Mouse (Mus musculus) embryonic facial prominence, embryonic 11.5 days (tissue): Measurements from ENCODE around the gene Kif5a. TPM values are rescaled to one million over a fixed set of nuclear protein-coding genes. Genes with fewer than 3 reads are reported as not detected.
A peak's percentile ranks its signal among the peaks of the same experiment; 100 is the strongest.

Experiments
- ATAC-seq: fragments of 200-750 bp; cut with Nextera tagmentation; replicated peaks from 2 replicates; pipeline ENCODE4 v1.8.0; 2017; ENCODE audit warnings: low read depth; ENCODE audit not compliant: insufficient number of reproducible peaks, low FRiP score, low TSS enrichment
- DNase-seq: peaks from one replicate; pipeline ENCODE4 v3.0.0-alpha.2; 2015; ENCODE audit warnings: low spot score
- H3K27ac ChIP-seq: fragments of 300-500 bp; sonication (generic); replicated peaks from 2 replicates; pipeline ENCODE4 v1.5.1; 2014; ENCODE audit warnings: mild to moderate bottlenecking, low read depth, low read length, control low read depth
- H3K27me3 ChIP-seq: fragments of 300-500 bp; sonication (generic); 2 replicates; pipeline ENCODE4 v1.6.1; 2014; ENCODE audit warnings: mild to moderate bottlenecking, low read length, moderate library complexity, mixed read lengths; ENCODE audit not compliant: control insufficient read depth, insufficient read depth
- H3K36me3 ChIP-seq: fragments of 300-500 bp; sonication (generic); replicated peaks from 2 replicates; pipeline ENCODE4 v1.6.1; 2014; ENCODE audit warnings: low read depth, mild to moderate bottlenecking, low read length, moderate library complexity, mixed read lengths; ENCODE audit not compliant: control insufficient read depth, insufficient read depth
- H3K4me1 ChIP-seq: fragments of 300-500 bp; sonication (generic); 2 replicates; pipeline ENCODE4 v1.6.1; 2014; ENCODE audit warnings: low read length, mixed read lengths; ENCODE audit not compliant: control insufficient read depth, insufficient read depth
- H3K4me2 ChIP-seq: fragments of 300-500 bp; sonication (generic); 2 replicates; pipeline ENCODE4 v1.6.1; 2014; ENCODE audit warnings: low read depth, mild to moderate bottlenecking, control low read depth, low read length, moderate library complexity
- H3K4me3 ChIP-seq: fragments of 300-500 bp; sonication (generic); 2 replicates; pipeline ENCODE4 v1.5.1; 2014; ENCODE audit warnings: low read depth, low read length, control low read depth
- H3K9ac ChIP-seq: fragments of 300-500 bp; sonication (generic); replicated peaks from 2 replicates; pipeline ENCODE4 v1.6.1; 2014; ENCODE audit warnings: mild to moderate bottlenecking, control low read depth, low read length
- H3K9me3 ChIP-seq: fragments of 300-500 bp; sonication (generic); replicated peaks from 2 replicates; pipeline ENCODE4 v1.6.1; 2016; ENCODE audit warnings: mild to moderate bottlenecking, low read length, inconsistent platforms, mixed read lengths; ENCODE audit not compliant: control insufficient read depth
- WGBS: fragments of 180-500 bp; shearing (Covaris S2); extraction: QIAGEN DNeasy Blood & Tissue Kit; methylation state at CpG from one replicate; pipeline ENCODE4 v1.1.7; 2014; 5-methylcytosine and 5-hydroxymethylcytosine counted together
- polyA plus RNA-seq: library from polyadenylated mRNA; unstranded; fragments of >200 nt; fragmentation: Nextera tagmentation; extraction: Ambion mirVana; gene quantifications from 2 replicates; pipeline ENCODE4 v1.2.1, GENCODE M21; 2014

The Kif5a gene
- polyA plus RNA-seq, 1 experiment from 2014 or later: 10.4 TPM

DNA sequence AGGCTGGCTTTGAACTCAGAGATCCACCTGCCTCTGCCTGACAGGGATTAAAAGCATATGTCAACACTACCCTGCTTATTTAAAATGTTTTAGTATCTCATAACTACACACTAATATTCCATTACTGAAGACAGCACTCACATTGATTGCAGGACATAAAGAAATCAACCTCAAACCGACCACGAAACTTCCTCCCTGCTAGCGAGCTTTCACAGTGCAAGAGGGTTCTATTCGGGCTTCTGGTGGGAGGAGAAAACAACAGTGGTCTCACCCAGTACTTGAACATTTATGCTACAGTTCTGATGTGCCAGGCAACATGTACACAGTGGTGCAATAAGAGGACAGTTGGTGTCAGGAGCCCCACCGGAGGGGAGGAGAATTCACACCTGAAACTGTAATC is 12.3 kb downstream of the Kif5a start:
- no peaks in the 10 kb centered on the region for H3K9me3 ChIP-seq
- ATAC-seq: no peak
- H3K4me1 ChIP-seq: no peaks in the 10 kb centered on the region
- no peak overlapping the region for H3K4me2 ChIP-seq
- no peak overlapping the region for H3K9ac ChIP-seq
- 84% methylated on average over 5 of the region's 5 CpGs for WGBS
- no peaks in the 10 kb centered on the region for H3K36me3 ChIP-seq
- no peak for DNase-seq
- H3K27me3 ChIP-seq: no peaks in the 10 kb centered on the region
- H3K27ac ChIP-seq: no peak overlapping the region
- H3K4me3 ChIP-seq: no peak overlapping the region

- no peaks in the 10 kb centered on the region; the same call in 1 of the 2 replicates for H3K4me1 ChIP-seq
- no peak overlapping the region for H3K4me3 ChIP-seq
- ATAC-seq (no peak), DNase-seq (no peak)
- H3K9me3 ChIP-seq: no peaks in the 10 kb centered on the region
- no peaks in the 10 kb centered on the region for H3K27me3 ChIP-seq
- H3K4me2 ChIP-seq: no peak overlapping the region
- no peak overlapping the region for H3K9ac ChIP-seq
- H3K36me3 ChIP-seq: no peaks in the 10 kb centered on the region; the same call in 1 of the 2 replicates
- 68% methylated on average over 18 of the region's 18 CpGs for WGBS
- H3K27ac ChIP-seq: no peak overlapping the region
Measured at GRCm38 (mm10) chr10:127238241-127238824, 24.8 kb downstream of the Kif5a start.

DNA sequence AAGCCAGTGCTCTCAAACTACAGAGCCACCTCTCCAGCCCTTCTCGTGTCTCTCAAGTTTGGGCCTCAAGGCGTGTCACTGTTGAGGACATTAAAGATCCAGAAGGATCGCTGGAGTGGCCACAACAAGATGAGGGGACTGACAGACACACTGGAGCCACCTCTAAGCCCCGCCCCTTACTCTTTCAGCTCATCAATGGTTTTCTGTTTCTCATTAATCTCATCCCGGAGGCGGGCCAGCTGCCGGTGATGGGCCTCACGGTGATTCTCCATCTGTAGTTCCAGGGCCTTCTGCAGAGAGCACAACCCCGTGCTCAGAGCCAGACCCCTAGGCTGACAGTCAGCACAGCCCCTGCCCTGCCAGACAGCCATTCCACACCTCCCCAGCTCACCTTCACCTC is 26.6 kb downstream of the Kif5a start:
- Histone ChIP-seq H3K9me3 (no peaks in the 10 kb centered on the region), H3K27me3 (no peaks in the 10 kb centered on the region), H3K4me3 (no peak overlapping the region), H3K9ac (no peak overlapping the region), H3K4me2 (no peak overlapping the region), H3K27ac (no peak overlapping the region), H3K4me1 (no peaks in the 10 kb centered on the region; the same call in 1 of the 2 replicates), H3K36me3 (no peaks in the 10 kb centered on the region; the same call in 1 of the 2 replicates)
- DNase-seq: peak; percentile 50
- peak; percentile 44 for ATAC-seq
- WGBS: 28% methylated on average over 9 of the region's 9 CpGs

- Histone ChIP-seq H3K36me3 (no peaks in the 10 kb centered on the region), H3K4me3 (no peak overlapping the region), H3K9me3 (no peaks in the 10 kb centered on the region), H3K27me3 (no peaks in the 10 kb centered on the region), H3K4me2 (no peak overlapping the region), H3K4me1 (no peaks in the 10 kb centered on the region; the same call in 1 of the 2 replicates), H3K9ac (no peak overlapping the region), H3K27ac (no peak overlapping the region)
- ATAC-seq (no peak), DNase-seq (no peak)
- WGBS: 71% methylated on average over 9 of the region's 9 CpGs
Measured at GRCm38 (mm10) chr10:127233141-127233540, 30.0 kb downstream of the Kif5a start.

GRCm38 (mm10) chr10:127231741-127232140 is 31.4 kb downstream of the Kif5a start:
- H3K4me2 ChIP-seq: no peak overlapping the region
- H3K27ac ChIP-seq: no peak overlapping the region
- H3K4me3 ChIP-seq: no peak overlapping the region
- no peaks in the 10 kb centered on the region for H3K36me3 ChIP-seq
- DNase-seq: no peak
- 82% methylated on average over 14 of the region's 14 CpGs for WGBS
- H3K9me3 ChIP-seq: no peaks in the 10 kb centered on the region
- H3K4me1 ChIP-seq: no peaks in the 10 kb centered on the region; the same call in 1 of the 2 replicates
- H3K27me3 ChIP-seq: no peaks in the 10 kb centered on the region
- H3K9ac ChIP-seq: no peak overlapping the region
- ATAC-seq: no peak

GRCm38 (mm10) chr10:127230693-127231092 is 32.5 kb downstream of the Kif5a start:
- H3K36me3 ChIP-seq: no peaks in the 10 kb centered on the region
- WGBS: 89% methylated on average over 12 of the region's 12 CpGs
- H3K27ac ChIP-seq: no peak overlapping the region
- no peaks in the 10 kb centered on the region for H3K9me3 ChIP-seq
- ATAC-seq: no peak
- no peak overlapping the region for H3K4me3 ChIP-seq
- H3K4me2 ChIP-seq: no peak overlapping the region
- H3K4me1 ChIP-seq: no peaks in the 10 kb centered on the region
- no peak overlapping the region for H3K9ac ChIP-seq
- no peak for DNase-seq
- no peaks in the 10 kb centered on the region for H3K27me3 ChIP-seq

DNA sequence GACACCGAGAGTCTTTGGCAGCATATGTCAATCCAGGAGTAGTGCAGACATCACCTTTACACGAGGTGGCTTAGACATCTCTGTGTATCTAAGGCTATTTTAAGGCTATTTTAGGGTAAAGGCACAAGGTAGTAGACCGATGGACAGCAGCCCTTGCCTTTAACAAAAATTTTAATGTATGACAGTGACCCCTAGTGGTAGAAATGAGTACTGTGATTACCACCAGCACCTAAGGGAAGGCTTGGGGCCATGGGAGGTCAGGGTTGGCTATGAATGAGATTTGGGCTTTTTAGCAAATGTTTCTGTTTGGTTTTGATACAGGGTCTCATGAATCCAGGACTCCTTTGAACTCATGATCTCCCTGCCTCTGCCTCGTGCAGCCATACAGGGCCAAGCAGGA is 34.3 kb downstream of the Kif5a start:
- Histone ChIP-seq H3K9me3 (no peaks in the 10 kb centered on the region), H3K27me3 (no peaks in the 10 kb centered on the region), H3K4me2 (no peak overlapping the region), H3K4me1 (no peaks in the 10 kb centered on the region), H3K9ac (no peak overlapping the region), H3K27ac (no peak overlapping the region), H3K4me3 (no peak overlapping the region), H3K36me3 (no peaks in the 10 kb centered on the region)
- ATAC-seq: 0 out of 2 replicates have a peak, but pooled peaks have one; percentile 45
- DNase-seq: peak; percentile 89
- 20% methylated on average over 4 of the region's 4 CpGs for WGBS

DNA sequence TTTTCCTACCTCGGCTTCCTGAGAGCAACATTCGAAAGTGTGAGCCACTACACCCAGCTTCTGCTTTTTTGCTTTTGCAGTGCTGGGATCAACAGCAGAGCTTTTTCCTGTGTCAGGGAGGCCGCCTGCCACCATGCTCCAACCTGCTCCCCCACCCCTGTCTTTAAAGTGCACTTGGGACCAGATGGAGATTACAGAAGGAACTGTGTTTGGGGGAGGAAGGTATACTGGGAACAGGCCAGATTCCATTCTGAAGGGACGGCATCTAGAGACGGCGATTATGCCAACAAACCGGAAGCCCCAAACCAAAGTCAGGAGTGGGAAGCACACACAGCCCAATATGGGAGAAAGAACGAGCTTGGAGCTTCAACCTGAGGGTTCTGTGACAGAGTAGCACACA is 36.0 kb downstream of the Kif5a start:
- no peak overlapping the region for H3K9ac ChIP-seq
- H3K4me2 ChIP-seq: no peak overlapping the region
- H3K36me3 ChIP-seq: no peaks in the 10 kb centered on the region
- WGBS: 84% methylated on average over 8 of the region's 8 CpGs
- ATAC-seq (no peak), DNase-seq (no peak)
- H3K27me3 ChIP-seq: no peaks in the 10 kb centered on the region
- no peak overlapping the region for H3K27ac ChIP-seq
- H3K9me3 ChIP-seq: no peaks in the 10 kb centered on the region
- H3K4me3 ChIP-seq: no peak overlapping the region
- H3K4me1 ChIP-seq: no peaks in the 10 kb centered on the region
